Mouse (Mus musculus): Measurements from ENCODE around the gene Epha5. TPM values are rescaled to one million over a fixed set of nuclear protein-coding genes. Genes with fewer than 3 reads are reported as not detected.

Epha5 gene
- total RNA-seq, 2 experiments from 2014 or later = 0.10 TPM; not detected in 1

GRCm38 (mm10) chr5:84317839-84318238 lies 99.3 kb downstream of the Epha5 start:
- intact Hi-C loops (cut with DNase I) = no loop called here
- no peak for DNase-seq

- intact Hi-C loops (cut with DNase I) = no loop called here
- DNase-seq = no peak
Observed at GRCm38 (mm10) chr5:84313619-84314018, 103.6 kb downstream of the Epha5 start.

DNA sequence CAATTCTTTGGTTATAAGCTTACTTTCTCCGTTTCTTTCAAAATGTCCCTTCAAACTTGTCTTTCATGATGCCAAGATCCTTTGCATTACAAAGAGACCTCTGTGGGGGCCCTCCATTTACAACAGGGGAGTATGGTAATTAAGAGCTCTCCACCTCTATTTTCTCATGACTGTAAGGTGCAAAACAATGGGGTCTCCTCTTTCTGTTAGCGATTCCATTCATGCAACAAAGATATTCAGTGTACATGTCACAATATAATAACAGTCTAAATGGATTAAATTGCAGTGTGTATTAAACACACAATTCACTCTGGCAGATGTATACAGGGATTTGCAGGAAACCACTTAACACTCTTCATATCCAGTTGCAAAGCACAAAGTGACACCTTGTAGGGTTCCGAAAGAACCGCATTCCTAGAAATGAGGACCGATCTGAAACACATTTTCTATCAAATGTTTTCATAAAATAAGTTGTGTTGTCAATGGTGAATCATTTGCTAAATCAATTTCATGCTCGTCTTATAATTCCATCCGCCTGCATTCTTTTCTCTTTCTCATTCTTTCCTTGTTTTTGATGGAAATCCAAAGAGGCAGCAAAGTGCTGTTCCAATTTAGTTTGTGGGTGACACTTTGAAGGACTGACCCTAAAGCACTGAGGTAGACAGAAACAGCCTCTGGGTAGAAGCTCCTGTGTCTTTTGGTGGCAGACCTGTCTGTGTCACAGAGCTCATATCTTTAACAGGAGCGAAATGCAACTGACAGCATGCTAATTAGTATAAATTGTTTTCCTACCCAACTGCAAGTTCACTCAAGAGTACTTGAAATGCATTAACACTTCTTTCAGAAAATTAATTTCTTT lies 118.1 kb downstream of the Epha5 start:
- no peak for DNase-seq
- intact Hi-C loops (cut with DNase I) = no loop called here

DNA sequence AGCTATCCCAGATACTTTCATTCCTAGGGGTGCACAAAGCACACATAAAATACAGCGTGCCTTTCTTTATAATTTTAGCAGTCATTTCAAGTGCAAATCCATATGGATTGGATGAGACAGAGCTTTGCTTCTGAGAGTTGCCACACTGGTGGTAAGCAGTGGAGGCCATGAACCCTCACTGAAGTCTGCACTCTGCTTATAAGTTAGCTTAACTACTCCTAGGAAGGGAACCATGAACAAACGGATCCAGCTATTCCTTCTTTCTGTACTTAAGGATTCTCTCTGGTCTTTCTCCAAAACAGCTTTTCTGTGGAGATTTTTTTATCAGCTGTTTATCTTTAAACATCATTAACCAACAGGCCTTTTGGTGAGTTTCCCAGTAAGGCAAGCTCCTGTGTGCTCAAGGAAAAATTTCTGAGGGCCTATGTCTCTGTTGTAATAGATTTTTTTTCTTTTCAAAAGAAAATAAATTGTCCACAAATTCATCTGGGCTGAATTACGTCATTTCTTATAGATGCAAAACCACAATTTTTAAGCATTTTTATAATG lies 127.7 kb downstream of the Epha5 start:
- DNase-seq = no peak
- intact Hi-C loops (cut with DNase I) = no loop called here

DNA sequence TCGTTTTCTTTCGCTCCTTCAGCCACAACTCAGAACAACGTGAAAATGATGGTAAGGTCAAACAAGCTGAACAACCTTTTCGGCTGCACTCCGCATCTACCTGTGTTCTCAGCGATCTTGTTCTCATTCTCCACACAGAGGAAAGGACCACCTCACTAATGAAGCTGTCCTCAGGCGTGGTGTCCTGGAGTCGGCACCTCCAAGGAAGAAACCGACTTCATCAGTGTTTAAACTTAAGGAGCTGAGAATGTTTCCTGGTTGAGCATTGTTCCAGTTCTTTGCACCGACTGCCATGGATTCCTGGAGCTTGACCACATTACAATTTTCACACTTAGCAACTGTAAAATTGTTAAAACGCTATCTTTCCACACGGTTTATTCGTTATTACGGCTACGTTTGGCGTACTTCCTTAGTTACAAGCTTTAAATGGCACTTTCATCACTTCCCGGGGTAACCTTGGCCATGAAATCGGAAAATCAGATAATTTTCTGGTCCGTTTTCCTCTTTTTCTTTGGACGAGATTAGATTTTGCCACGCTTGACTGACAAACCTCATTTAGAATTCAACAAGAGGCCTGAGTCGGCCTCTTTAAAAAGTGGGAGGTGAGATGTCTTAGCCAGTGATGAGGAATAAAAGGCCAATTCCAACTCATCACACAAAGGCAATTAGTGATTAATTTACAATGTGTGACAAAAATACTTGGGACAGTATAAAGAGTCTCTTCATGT lies 135.7 kb downstream of the Epha5 start:
- DNase-seq = no peak
- intact Hi-C loops (cut with DNase I) = no loop called here

GRCm38 (mm10) chr5:84276996-84277395 lies 140.2 kb downstream of the Epha5 start:
- DNase-seq = no peak
- intact Hi-C loops (cut with DNase I) = no loop called here

GRCm38 (mm10) chr5:84265407-84265806 lies 151.8 kb downstream of the Epha5 start:
- intact Hi-C loops (cut with DNase I) = no loop called here

GRCm38 (mm10) chr5:84263999-84264398 lies 153.2 kb downstream of the Epha5 start:
- intact Hi-C loops (cut with DNase I) = no loop called here
- DNase-seq = no peak

More at GRCm38 (mm10) chr5:84265407-84265806, 151.8 kb downstream of the Epha5 start:
- no peak for DNase-seq

- no peak for DNase-seq
- intact Hi-C loops (cut with DNase I) = no loop called here
Observed at GRCm38 (mm10) chr5:84229971-84230370, 187.2 kb downstream of the Epha5 start.

- intact Hi-C loops (cut with DNase I) = no loop called here
- no peak for DNase-seq
Observed at GRCm38 (mm10) chr5:84208609-84209008, 208.6 kb downstream of the Epha5 start.

DNA sequence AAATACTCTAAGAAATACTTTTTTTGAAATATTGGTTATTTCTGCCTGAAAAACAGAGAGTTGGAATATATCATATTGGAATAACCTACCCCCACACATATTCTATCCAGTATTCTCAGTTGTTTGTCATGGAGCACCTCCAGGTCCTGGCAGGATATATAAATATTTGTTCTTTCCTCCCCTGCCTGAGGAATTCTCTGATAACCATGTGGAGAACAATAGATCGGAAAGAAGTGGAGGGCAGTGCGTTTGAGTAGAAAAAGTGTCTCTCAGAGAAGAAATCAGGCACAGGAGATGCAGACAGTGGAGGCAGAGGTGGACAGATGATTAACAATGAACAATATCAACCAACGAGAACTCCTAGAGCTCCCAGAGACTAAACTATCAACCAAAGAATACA lies 223.8 kb downstream of the Epha5 start:
- no peak for DNase-seq

DNA sequence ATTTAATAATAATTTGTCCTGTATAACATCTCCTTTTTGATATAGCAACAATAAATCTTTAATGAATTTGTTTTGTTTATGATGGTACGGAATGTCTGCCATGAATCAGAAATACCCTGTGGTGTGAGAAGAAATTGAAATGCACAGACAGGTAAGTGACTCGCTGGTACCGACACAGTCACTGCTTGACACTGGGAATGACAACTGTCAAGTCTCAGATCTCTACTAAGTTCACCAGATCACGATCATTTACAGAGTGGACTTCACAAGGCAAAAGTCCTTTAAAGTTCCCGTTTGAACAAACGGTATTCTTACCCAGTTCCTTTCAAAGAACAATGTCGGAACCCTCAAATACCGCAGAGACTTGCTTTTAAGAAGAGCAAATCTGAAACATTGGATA lies 233.0 kb downstream of the Epha5 start:
- no peak for DNase-seq
- intact Hi-C loops (cut with DNase I) = no loop called here

More for the DNA sequence above, 223.8 kb downstream of the Epha5 start:
- intact Hi-C loops (cut with DNase I) = no loop called here

DNA sequence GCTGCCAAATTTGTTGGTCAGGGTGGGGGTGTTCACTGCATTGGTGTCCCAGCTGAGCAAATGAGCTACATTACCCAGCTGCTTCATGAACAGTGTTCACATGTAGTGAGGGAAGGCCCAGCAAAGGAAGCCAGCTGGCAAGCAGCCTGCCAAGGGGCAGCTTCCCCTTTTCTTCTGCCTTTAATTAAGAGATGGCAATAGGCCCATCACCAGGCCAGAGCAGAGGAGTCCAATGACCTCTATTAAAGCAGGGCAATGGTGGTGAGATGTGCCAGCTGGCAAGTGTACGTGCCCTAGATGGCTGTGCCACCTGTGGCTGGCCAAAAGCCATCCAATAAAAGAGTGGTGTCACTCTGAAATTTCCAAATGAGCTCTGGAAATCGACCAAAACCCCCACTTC lies 264.1 kb downstream of the Epha5 start:
- intact Hi-C loops (cut with DNase I) = no loop called here

GRCm38 (mm10) chr5:84142138-84142537 lies 275.0 kb downstream of the Epha5 start:
- intact Hi-C loops (cut with DNase I) = no loop called here

More for the DNA sequence above, 264.1 kb downstream of the Epha5 start:
- DNase-seq = no peak

DNA sequence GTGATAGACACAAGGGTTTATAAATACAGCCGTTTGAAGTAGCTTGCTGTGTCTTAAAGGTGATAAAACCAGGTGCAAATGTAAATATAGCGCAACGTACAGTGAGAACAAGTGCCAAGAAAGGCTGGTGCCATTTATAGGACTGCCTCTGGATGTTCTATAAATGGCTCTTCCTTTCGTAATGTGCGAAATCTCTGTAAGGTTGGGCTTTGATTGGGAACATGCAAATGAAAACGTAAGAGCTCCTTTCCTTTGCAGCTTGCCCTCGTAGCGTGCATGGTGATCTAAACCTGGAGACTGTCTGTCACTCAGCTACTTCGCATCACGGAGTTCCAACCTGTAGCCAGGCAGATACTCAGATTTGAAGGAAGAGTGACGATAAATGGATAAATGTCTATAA lies 321.2 kb downstream of the Epha5 start:
- intact Hi-C loops (cut with DNase I) = no loop called here

More at GRCm38 (mm10) chr5:84142138-84142537, 275.0 kb downstream of the Epha5 start:
- DNase-seq = no peak

GRCm38 (mm10) chr5:84081321-84081720 lies 335.9 kb downstream of the Epha5 start:
- intact Hi-C loops (cut with DNase I) = no loop called here

More for the DNA sequence above, 321.2 kb downstream of the Epha5 start:
- DNase-seq = peak in 1 of 2 experiments; percentile 0

GRCm38 (mm10) chr5:84070976-84071375 lies 346.2 kb downstream of the Epha5 start:
- DNase-seq = no peak
- intact Hi-C loops (cut with DNase I) = no loop called here

More at GRCm38 (mm10) chr5:84081321-84081720, 335.9 kb downstream of the Epha5 start:
- DNase-seq = no peak

DNA sequence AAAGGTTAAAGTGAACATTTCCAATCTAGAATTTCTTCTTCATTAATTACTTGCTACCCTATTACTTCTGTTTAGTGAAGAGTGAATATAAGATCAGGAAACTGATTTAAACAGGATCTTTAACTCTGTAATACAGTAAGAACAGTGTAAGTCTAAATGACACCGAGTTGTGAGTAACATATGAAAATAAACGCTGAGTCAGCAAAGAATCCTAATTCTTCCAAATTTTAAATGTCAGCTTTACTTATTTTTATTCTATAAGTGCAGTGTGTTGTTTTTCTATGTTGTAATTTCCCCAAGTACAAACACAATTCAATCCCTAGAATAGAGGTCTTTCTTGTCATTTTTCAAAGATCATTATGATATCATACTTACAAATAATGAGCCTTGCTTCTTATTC lies 363.3 kb downstream of the Epha5 start:
- intact Hi-C loops (cut with DNase I) = no loop called here
- no peak for DNase-seq

DNA sequence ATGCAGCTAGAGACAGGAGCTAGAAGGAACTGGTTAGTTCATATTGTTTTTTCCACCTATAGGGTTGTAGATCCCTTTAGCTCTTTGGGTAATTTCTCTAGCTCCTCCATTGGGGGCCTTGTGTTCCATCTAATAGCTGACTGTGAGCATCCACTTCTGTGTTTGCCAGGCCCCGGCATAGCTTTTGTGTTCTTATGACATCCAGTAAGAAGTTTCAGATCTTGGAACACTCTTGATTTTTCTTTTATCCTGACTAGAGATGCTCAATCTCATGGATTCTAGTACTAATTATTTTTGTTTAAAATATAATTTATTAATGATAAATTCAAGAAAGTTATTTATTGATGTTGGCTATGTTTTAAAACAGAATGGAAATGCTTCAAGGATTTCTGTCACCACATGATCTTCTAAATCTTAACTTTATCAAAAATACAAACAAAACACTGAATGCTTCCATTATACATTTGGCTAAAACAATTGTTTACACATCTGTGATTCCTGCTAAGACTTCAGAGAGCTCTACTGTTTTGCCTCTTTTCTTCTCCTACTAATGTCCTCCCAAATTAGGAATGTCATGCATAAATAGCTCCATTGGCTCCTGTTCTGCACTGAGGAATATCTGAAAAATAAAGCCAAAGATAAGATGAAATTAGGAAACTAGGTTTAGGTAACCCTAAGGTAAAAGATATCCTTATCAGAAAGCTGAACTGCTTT lies 379.8 kb downstream of the Epha5 start:
- intact Hi-C loops (cut with DNase I) = no loop called here
- no peak for DNase-seq

Measured in heart, postnatal 10 days (tissue).